Mouse (Mus musculus) hindbrain, embryonic 11.5 days (tissue): Measurements from ENCODE around the gene Ptpn14. TPM values are rescaled to one million over a fixed set of nuclear protein-coding genes. Genes with fewer than 3 reads are reported as not detected.
"Not testable (repeated sequence)": the region's sequence is repeated elsewhere in the genome, so short reads cannot be mapped to it uniquely, and the experiment has no call there.

Experiments used
- ATAC-seq: fragments of 200-750 bp; cut with Nextera tagmentation; 2 replicates; pipeline ENCODE4 v1.8.0; 2017; ENCODE audit warnings: mild to moderate bottlenecking, moderate TSS enrichment, moderate library complexity; ENCODE audit not compliant: low FRiP score
- DNase-seq: peaks from one replicate; pipeline ENCODE4 v3.0.0-alpha.2; 2015; ENCODE audit warnings: low spot score
- H3K27ac ChIP-seq: fragments of 300-500 bp; sonication (generic); 2 replicates; pipeline ENCODE4 v1.5.1; 2014; ENCODE audit warnings: mild to moderate bottlenecking, low read depth, low read length
- H3K27me3 ChIP-seq: fragments of 300-500 bp; sonication (generic); 2 replicates; pipeline ENCODE4 v1.6.1; 2014; ENCODE audit warnings: mild to moderate bottlenecking, low read length, moderate library complexity, mixed read lengths; ENCODE audit not compliant: control insufficient read depth, insufficient read depth
- H3K36me3 ChIP-seq: fragments of 300-500 bp; sonication (generic); 2 replicates; pipeline ENCODE4 v1.6.1; 2014; ENCODE audit warnings: mild to moderate bottlenecking, low read length, moderate library complexity, mixed read lengths; ENCODE audit not compliant: control insufficient read depth, insufficient read depth
- H3K4me1 ChIP-seq: fragments of 300-500 bp; sonication (generic); replicated peaks from 2 replicates; pipeline ENCODE4 v1.6.1; 2014; ENCODE audit warnings: low read length, mixed read lengths; ENCODE audit not compliant: control insufficient read depth, insufficient read depth
- H3K4me2 ChIP-seq: fragments of 300-500 bp; sonication (generic); replicated peaks from 2 replicates; pipeline ENCODE4 v1.6.1; 2014; ENCODE audit warnings: mild to moderate bottlenecking, low read depth, low read length
- H3K4me3 ChIP-seq: fragments of 300-500 bp; sonication (generic); 2 replicates; pipeline ENCODE4 v1.5.1; 2014; ENCODE audit warnings: low read depth, low read length
- H3K9ac ChIP-seq: fragments of 300-500 bp; sonication (generic); 2 replicates; pipeline ENCODE4 v1.6.1; 2014; ENCODE audit warnings: low read depth, low read length
- H3K9me3 ChIP-seq: fragments of 300-500 bp; sonication (generic); 2 replicates; pipeline ENCODE4 v1.6.1; 2016; ENCODE audit warnings: low read length; ENCODE audit not compliant: control insufficient read depth
- WGBS: fragments of 180-500 bp; shearing (Covaris S2); extraction: QIAGEN DNeasy Blood & Tissue Kit; methylation state at CpG from one replicate; pipeline ENCODE4 v1.1.7; 2014; 5-methylcytosine and 5-hydroxymethylcytosine counted together
- polyA plus RNA-seq: library from polyadenylated mRNA; unstranded; fragments of >200 nt; fragmentation: Nextera tagmentation; extraction: Ambion mirVana; gene quantifications from 2 replicates; pipeline ENCODE4 v1.2.1, GENCODE M21; 2014

Gene Ptpn14
- polyA plus RNA-seq, 1 experiment from 2014 or later, result 7.2 TPM

DNA sequence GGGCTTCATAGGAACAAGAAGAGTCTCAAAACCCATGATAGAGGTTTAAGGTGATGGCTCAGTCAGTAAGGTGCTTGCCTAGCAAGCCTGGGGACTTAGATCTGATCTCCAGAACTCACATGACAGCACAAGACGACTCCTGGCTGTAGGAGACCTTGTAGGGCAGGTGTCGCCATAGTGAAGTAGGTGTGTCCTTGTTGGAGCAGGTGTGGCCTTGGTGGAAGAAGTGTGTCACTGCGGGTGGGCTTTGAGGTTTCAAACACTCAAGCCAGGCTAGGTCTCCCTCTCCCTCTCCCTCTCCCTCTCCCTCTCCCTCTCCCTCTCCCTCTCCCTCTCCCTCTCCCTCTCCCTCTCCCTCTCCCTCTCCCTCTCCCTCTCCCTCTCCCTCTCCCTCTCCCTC lies 35.6 kb upstream of the Ptpn14 start:
- not testable (repeated sequence) for H3K4me2 ChIP-seq, ATAC-seq, H3K27ac ChIP-seq, H3K4me3 ChIP-seq, H3K9ac ChIP-seq, H3K36me3 ChIP-seq, H3K4me1 ChIP-seq, H3K9me3 ChIP-seq, DNase-seq, H3K27me3 ChIP-seq
- 51% methylated on average over 3 of the region's 3 CpGs for WGBS

DNA sequence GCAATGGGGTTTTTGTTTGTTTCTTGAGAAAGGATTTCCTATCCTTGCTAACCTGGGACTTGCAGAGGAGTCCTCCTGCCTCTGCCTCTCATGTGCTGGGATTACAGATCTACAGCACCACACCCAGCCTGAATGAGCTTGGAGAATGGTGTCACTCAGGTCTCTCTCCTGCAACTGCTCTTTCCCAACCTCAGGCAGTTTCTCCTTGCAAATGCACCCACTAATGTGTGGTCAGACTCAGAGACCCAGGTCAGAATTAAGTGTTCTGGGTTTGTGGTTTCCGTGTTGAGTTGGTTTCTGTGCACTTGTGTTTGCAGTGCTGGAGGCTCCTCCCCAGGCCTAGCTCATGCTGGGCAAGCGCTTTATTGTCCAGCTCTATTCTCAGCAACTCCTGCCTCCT lies 33.7 kb upstream of the Ptpn14 start:
- no peak for ATAC-seq
- Histone ChIP-seq H3K4me1 (no peaks in the 10 kb centered on the region), H3K27me3 (no peaks in the 10 kb centered on the region), H3K9ac (no peak overlapping the region), H3K9me3 (no peaks in the 10 kb centered on the region), H3K27ac (no peak overlapping the region), H3K4me3 (no peak overlapping the region), H3K4me2 (no peak overlapping the region), H3K36me3 (no peaks in the 10 kb centered on the region)
- WGBS, result 89% methylated on average over 2 of the region's 2 CpGs
- DNase-seq, result no peak

DNA sequence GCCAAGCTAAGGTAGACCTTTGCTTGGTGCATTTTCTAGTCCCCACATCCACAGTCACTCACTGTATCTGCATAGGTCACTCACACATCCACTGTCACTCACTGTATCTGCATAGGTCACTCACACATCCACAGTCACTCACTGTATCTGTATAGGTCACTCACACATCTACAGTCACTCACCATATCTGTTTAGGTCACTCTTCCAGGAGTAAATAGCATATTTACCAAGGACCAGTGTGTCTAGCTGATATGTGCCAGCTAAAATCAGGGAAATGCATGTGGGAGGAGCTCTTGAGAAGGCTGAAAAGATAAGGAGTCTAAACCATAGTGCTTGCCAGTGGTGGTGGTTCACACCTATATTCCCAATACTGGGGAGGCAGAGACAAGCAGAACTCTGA lies 32.7 kb upstream of the Ptpn14 start:
- no peaks in the 10 kb centered on the region for H3K9me3 ChIP-seq
- no peak for DNase-seq
- no peak for ATAC-seq

DNA sequence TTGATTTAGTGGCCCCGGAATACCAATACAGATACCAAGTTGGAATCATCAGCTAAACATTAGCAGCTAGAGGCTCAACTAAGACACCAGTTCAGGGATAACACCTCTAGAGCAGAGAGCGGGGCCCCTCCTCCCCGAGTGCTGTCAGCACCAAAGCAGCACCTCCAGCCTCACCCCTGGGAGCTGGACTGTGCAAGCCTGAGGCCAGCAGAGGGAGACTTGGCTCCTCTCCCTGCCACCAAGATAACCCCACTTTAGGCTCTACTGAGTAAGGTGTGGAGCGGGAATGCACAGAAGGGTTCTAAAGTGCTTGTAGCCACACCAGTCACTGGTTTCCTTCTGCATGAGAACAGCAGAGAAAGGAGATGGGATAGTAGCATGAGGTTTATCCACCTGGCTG lies 29.7 kb upstream of the Ptpn14 start:
- Histone ChIP-seq H3K4me1 (no peaks in the 10 kb centered on the region), H3K27me3 (no peaks in the 10 kb centered on the region), H3K36me3 (no peaks in the 10 kb centered on the region), H3K9ac (no peak overlapping the region), H3K27ac (no peak overlapping the region), H3K4me2 (no peak overlapping the region), H3K4me3 (no peak overlapping the region), H3K9me3 (no peaks in the 10 kb centered on the region)
- ATAC-seq (no peak), DNase-seq (no peak)
- WGBS, result 71% methylated on average over 4 of the region's 4 CpGs

More for the DNA sequence above, 32.7 kb upstream of the Ptpn14 start:
- Histone ChIP-seq H3K9ac (no peak overlapping the region), H3K36me3 (no peaks in the 10 kb centered on the region), H3K27me3 (no peaks in the 10 kb centered on the region), H3K27ac (no peak overlapping the region), H3K4me1 (no peaks in the 10 kb centered on the region), H3K4me2 (no peak overlapping the region), H3K4me3 (no peak overlapping the region)

DNA sequence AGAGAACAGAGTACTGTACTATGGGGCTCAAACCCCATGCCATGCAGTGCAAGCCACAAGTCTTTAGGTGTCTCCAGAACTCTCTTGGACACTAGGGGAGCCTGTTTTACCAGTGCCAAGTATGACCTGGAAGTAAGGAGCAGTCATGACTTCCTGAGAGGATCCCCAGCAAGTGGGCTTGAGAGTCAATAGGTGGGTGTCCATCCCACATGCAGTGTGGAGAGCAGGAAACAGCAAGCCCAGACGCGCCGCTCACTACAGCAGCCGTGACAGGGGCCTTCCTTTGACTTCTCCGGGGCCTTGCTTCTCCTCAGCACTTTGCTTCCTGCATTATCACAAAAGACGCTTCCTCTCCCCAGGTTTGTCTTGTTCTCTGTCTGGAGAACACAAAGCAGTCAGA lies 27.9 kb upstream of the Ptpn14 start:
- Histone ChIP-seq H3K4me1 (no peaks in the 10 kb centered on the region), H3K4me2 (no peak overlapping the region), H3K27ac (no peak overlapping the region), H3K9me3 (no peaks in the 10 kb centered on the region), H3K36me3 (no peaks in the 10 kb centered on the region), H3K9ac (no peak overlapping the region), H3K4me3 (no peak overlapping the region), H3K27me3 (no peaks in the 10 kb centered on the region)
- ATAC-seq (no peak), DNase-seq (no peak)
- 85% methylated on average over 6 of the region's 6 CpGs for WGBS

DNA sequence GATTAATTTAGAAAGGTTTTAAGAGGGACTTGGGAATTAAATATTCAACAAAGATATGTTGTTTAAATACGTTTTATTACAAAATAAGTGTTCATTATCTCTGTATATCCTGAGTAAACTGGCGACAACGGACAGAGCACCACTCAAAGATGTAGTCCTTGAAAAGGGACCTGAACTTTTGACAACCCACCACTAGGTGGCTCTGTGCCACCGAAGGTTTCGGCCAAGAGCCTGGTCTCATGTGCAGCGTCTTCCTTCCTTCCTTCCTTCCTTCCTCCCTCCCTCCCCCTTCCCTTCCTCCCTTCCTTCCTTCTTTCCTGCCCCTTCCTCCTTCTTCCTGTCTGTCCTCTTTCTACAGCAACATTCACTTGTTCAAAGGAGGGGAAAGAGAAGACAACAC lies 27.1 kb upstream of the Ptpn14 start:
- Histone ChIP-seq H3K4me3 (no peak overlapping the region), H3K9me3 (no peaks in the 10 kb centered on the region), H3K9ac (no peak overlapping the region), H3K4me2 (no peak overlapping the region), H3K27me3 (no peaks in the 10 kb centered on the region), H3K4me1 (no peaks in the 10 kb centered on the region), H3K36me3 (no peaks in the 10 kb centered on the region), H3K27ac (no peak overlapping the region)
- ATAC-seq (no peak), DNase-seq (peak; percentile 84)
- 2% methylated on average over 6 of the region's 6 CpGs for WGBS

DNA sequence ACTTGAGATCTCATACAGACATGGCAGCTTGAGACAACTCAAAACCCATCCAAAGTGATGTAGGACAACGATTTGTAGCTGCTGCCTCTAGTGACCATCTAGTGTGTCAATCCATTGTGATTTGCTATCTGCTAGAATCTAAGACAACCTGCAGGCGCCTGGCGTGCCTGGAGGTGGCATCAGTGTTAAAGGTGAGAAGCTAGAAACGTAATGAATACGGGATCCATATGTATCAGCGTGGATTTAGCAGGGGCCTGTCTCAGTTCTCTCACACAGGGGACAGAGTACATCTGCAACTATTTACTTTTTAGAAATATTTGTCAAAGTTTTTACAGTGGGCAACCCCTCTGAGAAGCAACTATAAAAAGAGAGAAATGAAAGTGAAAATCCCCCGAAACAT lies 24.9 kb upstream of the Ptpn14 start:
- no peak for DNase-seq

DNA sequence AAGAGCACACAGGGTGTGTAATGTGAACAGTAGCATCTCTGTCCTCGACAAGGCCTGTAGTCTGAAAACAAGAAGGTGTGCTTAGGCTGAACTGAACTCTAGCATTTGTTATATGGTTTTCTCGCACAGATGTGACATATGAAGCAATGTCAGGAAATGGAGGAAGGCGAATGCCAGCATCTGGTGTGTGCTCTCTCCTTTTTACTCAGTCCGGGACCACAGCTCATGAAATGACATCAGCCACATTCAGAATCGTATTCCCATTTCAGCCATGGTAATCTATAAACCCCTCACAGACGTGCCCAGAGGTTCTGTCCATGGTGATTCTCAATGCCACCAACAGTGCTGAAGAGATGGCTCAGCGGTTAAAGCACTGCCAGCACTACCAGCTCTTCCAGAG lies 24.5 kb upstream of the Ptpn14 start:
- WGBS, result 82% methylated on average over 7 of the region's 7 CpGs
- Histone ChIP-seq H3K4me1 (0 out of 2 replicates have a peak, but pooled peaks cover 8% of the 10 kb centered on the region), H3K27ac (no peak overlapping the region), H3K9ac (no peak overlapping the region), H3K4me2 (no peak overlapping the region), H3K36me3 (no peaks in the 10 kb centered on the region), H3K27me3 (no peaks in the 10 kb centered on the region), H3K4me3 (no peak overlapping the region), H3K9me3 (no peaks in the 10 kb centered on the region)
- ATAC-seq, result no peak
- DNase-seq, result no peak

More for the DNA sequence above, 24.9 kb upstream of the Ptpn14 start:
- H3K4me2 ChIP-seq, result no peak overlapping the region
- 0 out of 2 replicates have a peak, but pooled peaks cover 8% of the 10 kb centered on the region for H3K4me1 ChIP-seq
- ATAC-seq, result no peak
- 52% methylated on average over 7 of the region's 7 CpGs for WGBS
- no peak overlapping the region for H3K4me3 ChIP-seq
- no peaks in the 10 kb centered on the region for H3K36me3 ChIP-seq
- H3K9me3 ChIP-seq, result no peaks in the 10 kb centered on the region
- H3K9ac ChIP-seq, result no peak overlapping the region
- no peak overlapping the region for H3K27ac ChIP-seq
- H3K27me3 ChIP-seq, result no peaks in the 10 kb centered on the region

DNA sequence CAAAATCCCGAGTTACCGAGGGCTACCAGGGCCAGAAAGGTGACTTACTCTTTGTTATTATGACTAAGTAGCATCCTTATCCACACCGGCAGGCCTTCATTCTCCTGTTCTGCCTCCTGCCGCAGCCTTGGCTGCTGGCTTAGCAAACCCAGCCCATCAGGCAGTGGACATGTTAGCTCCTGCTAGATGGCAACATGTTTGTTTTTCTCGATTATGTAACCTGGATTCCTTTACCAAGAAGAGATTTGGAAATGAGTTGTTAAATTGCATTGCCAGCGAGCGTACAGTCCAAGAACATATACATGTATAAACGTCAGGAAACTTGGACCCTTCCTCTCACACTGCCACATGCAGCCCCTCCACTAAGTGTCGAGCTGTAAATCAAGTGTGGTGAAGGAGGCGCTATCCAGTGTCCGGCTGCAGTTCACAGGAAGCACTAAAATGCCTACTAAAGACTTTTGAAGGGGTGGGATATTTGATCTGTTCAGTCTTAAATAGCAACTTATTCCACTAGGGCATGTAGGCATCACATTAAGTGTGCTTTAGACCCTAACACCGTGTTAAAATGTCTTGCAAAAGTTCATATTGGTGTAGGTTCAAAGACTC lies 21.9 kb upstream of the Ptpn14 start:
- DNase-seq, result no peak
- Histone ChIP-seq H3K27ac (no peak overlapping the region), H3K27me3 (no peaks in the 10 kb centered on the region), H3K4me2 (no peak overlapping the region), H3K36me3 (no peaks in the 10 kb centered on the region), H3K9me3 (no peaks in the 10 kb centered on the region), H3K9ac (no peak overlapping the region), H3K4me1 (0 out of 2 replicates have a peak, but pooled peaks cover 8% of the 10 kb centered on the region), H3K4me3 (no peak overlapping the region)
- ATAC-seq, result no peak
- 82% methylated on average over 12 of the region's 12 CpGs for WGBS
